In the genomic region with DNA sequence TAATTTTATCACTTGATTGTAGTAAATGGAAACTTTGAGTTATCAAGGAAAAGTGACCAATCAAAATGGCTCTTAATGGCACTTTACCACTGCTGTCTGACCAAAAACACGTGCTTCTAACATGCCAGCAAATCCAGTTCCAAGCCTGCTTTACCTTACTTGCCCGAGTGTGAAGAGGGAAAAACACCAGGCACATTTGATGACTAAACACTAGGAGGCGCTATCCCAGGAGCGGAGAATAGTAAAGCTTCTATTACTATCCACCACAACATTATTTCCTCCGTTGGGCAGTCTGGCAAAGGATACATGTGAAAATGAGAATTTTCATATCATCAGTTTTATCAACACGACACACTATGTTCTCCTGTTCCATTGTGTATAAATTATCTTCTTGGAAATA, we compare ENCODE assay signal across 9 mouse cellular contexts.
DNase-seq lines count a peak whose midpoint lies in the region; ATAC-seq and TF ChIP-seq lines count a peak whose summit lies in the region.
"Had no signal": no experiment of that assay in that cellular context is flagged by ENCODE, and none has a peak within 500 bp of the region (broad histone marks: within the 10 kb centered on the region; RNA-seq: fewer than 3 reads in every experiment).

No protein-coding gene starts in this region.

- ATAC-seq in midbrain, postnatal 0 days (ENCODE audit: low FRiP score), result no peak
- no peak for ATAC-seq in midbrain, embryonic 16.5 days
- ATAC-seq in midbrain, embryonic 11.5 days (ENCODE audit: low FRiP score), result no peak
- no peak for ATAC-seq in forebrain, embryonic 13.5 days

- no peaks in the 10 kb centered on the region for H3K9me3 ChIP-seq in heart, embryonic 10.5 days
- no peaks in the 10 kb centered on the region for H3K9me3 ChIP-seq in midbrain, postnatal 0 days (ENCODE audit: low read length)
- no peaks in the 10 kb centered on the region for H3K9me3 ChIP-seq in midbrain, embryonic 16.5 days (replicated peaks; ENCODE audit: control insufficient read depth, low read length, poor library complexity, severe bottlenecking)
- H3K9me3 ChIP-seq in midbrain, embryonic 11.5 days (ENCODE audit: control insufficient read depth, low read length), result no peaks in the 10 kb centered on the region
- H3K9me3 ChIP-seq in forebrain, embryonic 13.5 days (replicated peaks), result no peaks in the 10 kb centered on the region
- H3K9me3 ChIP-seq: embryonic facial prominence, embryonic 12.5 days had no signal

- H3K4me3 ChIP-seq in heart, embryonic 10.5 days, result no peak overlapping the region
- no peak overlapping the region for H3K4me3 ChIP-seq in midbrain, postnatal 0 days (ENCODE audit: low read depth, low read length)
- H3K4me3 ChIP-seq in midbrain, embryonic 16.5 days (ENCODE audit: low read depth, low read length), result no peak overlapping the region
- no peak overlapping the region for H3K4me3 ChIP-seq in midbrain, embryonic 11.5 days (ENCODE audit: low read depth, low read length)
- no peak overlapping the region for H3K4me3 ChIP-seq in forebrain, embryonic 13.5 days
- H3K4me3 ChIP-seq: embryonic facial prominence, embryonic 12.5 days had no signal

- DNase-seq in heart, postnatal 10 days, result peak; percentile 4 to 10
- DNase-seq in heart, embryonic 10.5 days (ENCODE audit: low spot score), result no peak
- DNase-seq in midbrain, postnatal 0 days (ENCODE audit: low spot score), result peak; percentile 15
- DNase-seq in brain, adult 2 months (ENCODE audit: low read depth, low spot score), result peak; percentile 30
- DNase-seq in retina, postnatal 1 day, result peak; percentile 37
- no peak for DNase-seq in midbrain, embryonic 11.5 days (ENCODE audit: low spot score, missing footprints)

- H3K4me1 ChIP-seq in heart, embryonic 10.5 days, result no peaks in the 10 kb centered on the region
- no peaks in the 10 kb centered on the region for H3K4me1 ChIP-seq in midbrain, postnatal 0 days (ENCODE audit: insufficient read depth, low read length)
- H3K4me1 ChIP-seq in midbrain, embryonic 16.5 days (ENCODE audit: control insufficient read depth, insufficient read depth, low read length), result no peaks in the 10 kb centered on the region
- no peaks in the 10 kb centered on the region for H3K4me1 ChIP-seq in midbrain, embryonic 11.5 days (ENCODE audit: control insufficient read depth, insufficient read depth, low read length)
- H3K4me1 ChIP-seq in forebrain, embryonic 13.5 days, result no peaks in the 10 kb centered on the region
- H3K4me1 ChIP-seq: embryonic facial prominence, embryonic 12.5 days had no signal

- no peaks in the 10 kb centered on the region for H3K27me3 ChIP-seq in heart, embryonic 10.5 days (ENCODE audit: insufficient read depth, poor library complexity, severe bottlenecking)
- no peaks in the 10 kb centered on the region for H3K27me3 ChIP-seq in midbrain, postnatal 0 days (ENCODE audit: insufficient read depth, low read length)
- no peaks in the 10 kb centered on the region; the same call in 1 of the 2 replicates for H3K27me3 ChIP-seq in midbrain, embryonic 16.5 days (ENCODE audit: control insufficient read depth, insufficient read depth, low read depth, low read length)
- H3K27me3 ChIP-seq in midbrain, embryonic 11.5 days (ENCODE audit: control insufficient read depth, insufficient read depth, low read length), result no peaks in the 10 kb centered on the region
- H3K27me3 ChIP-seq in forebrain, embryonic 13.5 days, result no peaks in the 10 kb centered on the region
- H3K27me3 ChIP-seq: embryonic facial prominence, embryonic 12.5 days had no signal

- intact Hi-C loops in heart, postnatal 10 days (cut with DNase I), result no loop called here

- peak; percentile 51 for TF ChIP-seq CTCF in midbrain, postnatal 0 days (IDR thresholded peaks at IDR 0.05)

- H3K27ac ChIP-seq in heart, embryonic 10.5 days, result no peak overlapping the region
- H3K27ac ChIP-seq in midbrain, postnatal 0 days (ENCODE audit: low read depth, low read length), result no peak overlapping the region
- no peak overlapping the region for H3K27ac ChIP-seq in midbrain, embryonic 16.5 days (ENCODE audit: low read length)
- no peak overlapping the region for H3K27ac ChIP-seq in midbrain, embryonic 11.5 days (ENCODE audit: low read depth, low read length)
- no peak overlapping the region for H3K27ac ChIP-seq in forebrain, embryonic 13.5 days
- H3K27ac ChIP-seq: embryonic facial prominence, embryonic 12.5 days had no signal

- no peaks in the 10 kb centered on the region for H3K36me3 ChIP-seq in heart, embryonic 10.5 days
- H3K36me3 ChIP-seq in midbrain, postnatal 0 days (ENCODE audit: insufficient read depth, low read length), result no peaks in the 10 kb centered on the region
- no peaks in the 10 kb centered on the region for H3K36me3 ChIP-seq in midbrain, embryonic 16.5 days (ENCODE audit: control insufficient read depth, insufficient read depth, low read length)
- no peaks in the 10 kb centered on the region for H3K36me3 ChIP-seq in midbrain, embryonic 11.5 days (ENCODE audit: control insufficient read depth, insufficient read depth, low read length)
- no peaks in the 10 kb centered on the region for H3K36me3 ChIP-seq in forebrain, embryonic 13.5 days (ENCODE audit: poor library complexity, severe bottlenecking)
- H3K36me3 ChIP-seq: embryonic facial prominence, embryonic 12.5 days had no signal

- no peak overlapping the region for H3K4me2 ChIP-seq in midbrain, postnatal 0 days (ENCODE audit: low read depth, low read length, poor library complexity, severe bottlenecking)
- no peak overlapping the region for H3K4me2 ChIP-seq in midbrain, embryonic 16.5 days (ENCODE audit: low read length)
- no peak overlapping the region for H3K4me2 ChIP-seq in midbrain, embryonic 11.5 days
- no peak overlapping the region for H3K4me2 ChIP-seq in forebrain, embryonic 13.5 days
- H3K4me2 ChIP-seq: embryonic facial prominence, embryonic 12.5 days had no signal

- 39% methylated on average over 6 of the region's 6 CpGs for WGBS in heart, embryonic 10.5 days
- 45% methylated on average over 6 of the region's 6 CpGs for WGBS in midbrain, postnatal 0 days
- 44% methylated on average over 6 of the region's 6 CpGs for WGBS in midbrain, embryonic 16.5 days
- 46% methylated on average over 6 of the region's 6 CpGs for WGBS in midbrain, embryonic 11.5 days
- WGBS in forebrain, embryonic 13.5 days, result 48% methylated on average over 6 of the region's 6 CpGs

- no peak overlapping the region for H3K9ac ChIP-seq in midbrain, postnatal 0 days (replicated peaks; ENCODE audit: low read length, poor library complexity, severe bottlenecking)
- no peak overlapping the region for H3K9ac ChIP-seq in midbrain, embryonic 16.5 days (ENCODE audit: low read depth, low read length)
- H3K9ac ChIP-seq in midbrain, embryonic 11.5 days (ENCODE audit: low read length), result no peak overlapping the region
- H3K9ac ChIP-seq in forebrain, embryonic 13.5 days, result no peak overlapping the region
- H3K9ac ChIP-seq: embryonic facial prominence, embryonic 12.5 days had no signal

Comparison
In these comparisons a context has a peak if more than half of its experiments do, and no peak if none do; other contexts are left out.
1. DNase-seq: peak in heart, postnatal 10 days (2 of 2), midbrain, postnatal 0 days (single experiment), brain, adult 2 months (single experiment) and retina, postnatal 1 day (single experiment); none in heart, embryonic 10.5 days (single experiment) and midbrain, embryonic 11.5 days (single experiment).